Mouse (Mus musculus) bone marrow macrophage, adult 2 months (primary cell): ENCODE data around the gene Ttc6.

ENCODE experiments used
- CTCF ChIP-seq: IDR thresholded peaks from 2 replicates; pipeline ENCODE4 v1.5.1; 2012; ENCODE audit warnings: low read depth, mild to moderate bottlenecking, low read length, moderate library complexity
- POLR2A ChIP-seq: IDR thresholded peaks from 2 replicates; pipeline ENCODE4 v1.6.1; 2012; ENCODE audit warnings: mild to moderate bottlenecking, low read depth, low read length, borderline replicate concordance

GRCm38 (mm10) chr12:57575931-57576628, 12.2 kb downstream of the Ttc6 start:
- TF ChIP-seq CTCF (no peak), POLR2A (no peak)
